Mouse (Mus musculus): ENCODE results near the gene Slc1a7.

Gene Slc1a7

GRCm38 (mm10) chr4:108052673-108053072 lies 84.5 kb downstream of the Slc1a7 start:
- no peak for DNase-seq (ENCODE audit: low spot score)

- no peak for DNase-seq (ENCODE audit: low spot score)
These were observed 87.7 kb downstream of the Slc1a7 start for GRCm38 (mm10) chr4:108055873-108056272.

GRCm38 (mm10) chr4:108057247-108057646 lies 89.1 kb downstream of the Slc1a7 start:
- DNase-seq (ENCODE audit: low spot score): no peak

GRCm38 (mm10) chr4:108058166-108058565 lies 90.0 kb downstream of the Slc1a7 start:
- DNase-seq (ENCODE audit: low spot score): no peak

GRCm38 (mm10) chr4:108059601-108060379 lies 91.7 kb downstream of the Slc1a7 start:
- DNase-seq (ENCODE audit: low spot score): no peak

- DNase-seq (ENCODE audit: low spot score): no peak
These were observed 92.6 kb downstream of the Slc1a7 start for GRCm38 (mm10) chr4:108060774-108061173.

- DNase-seq (ENCODE audit: low spot score): no peak
These were observed 94.4 kb downstream of the Slc1a7 start for GRCm38 (mm10) chr4:108062524-108062923.

All from retina, embryonic 14.5 days (tissue).